Mouse (Mus musculus): ENCODE data around the gene Serpinb6b. TPM values are rescaled to one million over a fixed set of nuclear protein-coding genes. Genes with fewer than 3 reads are reported as not detected.
A peak's percentile ranks its signal among the peaks of the same experiment; 100 is the strongest.

The Serpinb6b gene
- polyA plus RNA-seq, 1 experiment: 2.2 TPM

DNA sequence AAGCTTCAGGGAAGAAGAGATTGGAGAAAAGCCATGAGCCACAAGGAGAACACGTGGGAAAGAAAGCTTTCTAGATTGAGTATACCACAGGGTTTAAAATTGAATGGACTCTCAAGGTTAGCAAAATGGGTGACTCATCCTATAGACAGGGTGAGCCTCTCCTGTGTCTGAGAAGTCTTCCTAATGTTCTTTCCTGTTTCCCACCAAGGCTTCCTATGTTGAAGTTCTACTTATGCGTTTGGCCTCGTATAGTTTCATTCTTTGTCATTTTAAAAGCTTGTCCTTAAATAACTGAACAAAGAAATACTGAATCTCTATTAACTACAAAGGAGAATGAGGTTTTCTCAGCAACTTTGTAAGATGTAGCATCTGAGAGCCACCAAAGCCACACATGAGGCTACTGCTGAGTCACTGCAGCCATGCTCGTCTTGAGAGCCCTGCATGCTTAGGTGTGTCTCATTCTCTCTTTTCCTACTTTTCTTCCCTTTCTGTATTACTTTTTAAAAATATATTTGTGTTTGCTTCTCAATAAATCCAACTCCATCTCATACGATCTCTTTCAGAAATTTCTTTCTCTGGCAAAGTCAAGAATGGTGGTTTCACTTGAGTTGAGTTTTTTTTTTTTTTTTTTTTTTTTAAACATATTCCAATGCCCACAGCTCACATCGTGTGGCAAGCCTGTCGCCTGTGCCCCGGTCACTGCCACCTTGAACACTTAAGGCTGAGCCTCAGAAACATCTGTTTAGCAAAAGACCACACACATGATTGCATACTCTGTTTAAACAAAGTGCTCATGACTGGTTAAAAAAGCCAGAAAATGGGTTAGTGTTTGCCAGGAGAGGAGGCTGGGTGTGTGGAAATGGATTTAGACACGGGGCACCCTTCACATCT lies 38.8 kb downstream of the Serpinb6b start:
- peak overlapping the region; percentile 69 for H3K27ac ChIP-seq (ENCODE audit: insufficient read depth, low read length)
- TF ChIP-seq POLR2A (IDR thresholded peaks at IDR 0.05; ENCODE audit: low read depth, low read length) (no peak), CTCF (IDR thresholded peaks at IDR 0.05; ENCODE audit: borderline replicate concordance, insufficient read depth, low read length) (no peak)
- H3K4me1 ChIP-seq (ENCODE audit: control insufficient read depth, insufficient read depth, low read length): peaks cover 4% of the 10 kb centered on the region
- H3K4me3 ChIP-seq (ENCODE audit: insufficient read depth, low read length): peak overlapping the region; percentile 9; the same call in 1 of the 2 replicates

DNA sequence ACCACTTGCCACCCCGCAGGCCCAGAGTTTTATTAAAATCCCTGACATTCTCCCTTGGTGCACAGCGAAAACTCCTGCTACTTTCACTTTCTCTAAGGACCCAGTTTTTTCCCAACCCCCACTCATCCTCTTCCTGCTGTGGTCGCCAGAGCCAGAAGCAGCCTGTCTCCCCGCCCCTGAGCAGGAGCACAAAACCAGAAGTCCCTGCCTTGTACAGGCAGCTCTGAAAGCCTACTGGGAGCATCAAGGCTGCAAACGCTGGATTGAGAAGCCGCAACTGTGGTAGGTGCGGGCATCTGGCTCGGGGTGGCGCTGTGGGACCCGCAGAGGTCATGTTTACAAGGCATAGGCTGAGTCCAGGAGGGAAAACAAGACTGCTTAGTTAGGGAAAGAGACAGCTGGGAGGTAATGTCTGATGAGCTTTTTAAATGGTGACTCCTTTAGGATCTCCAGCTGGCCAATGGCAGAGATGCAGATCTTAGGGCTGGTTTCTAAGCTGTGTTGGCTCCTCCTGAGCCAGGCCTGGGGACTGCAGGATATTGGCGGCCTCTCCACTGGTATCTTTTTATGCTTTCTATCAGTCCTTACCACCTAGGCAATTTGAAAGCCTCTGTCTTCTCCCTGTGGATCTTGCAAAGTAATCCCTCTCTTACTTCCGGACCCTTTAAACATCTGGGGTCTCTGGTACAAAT lies 39.6 kb downstream of the Serpinb6b start:
- Histone ChIP-seq H3K4me3 (ENCODE audit: insufficient read depth, low read length) (peak overlapping the region; percentile 9; the same call in 1 of the 2 replicates), H3K27ac (ENCODE audit: insufficient read depth, low read length) (peak overlapping the region; percentile 69)

DNA sequence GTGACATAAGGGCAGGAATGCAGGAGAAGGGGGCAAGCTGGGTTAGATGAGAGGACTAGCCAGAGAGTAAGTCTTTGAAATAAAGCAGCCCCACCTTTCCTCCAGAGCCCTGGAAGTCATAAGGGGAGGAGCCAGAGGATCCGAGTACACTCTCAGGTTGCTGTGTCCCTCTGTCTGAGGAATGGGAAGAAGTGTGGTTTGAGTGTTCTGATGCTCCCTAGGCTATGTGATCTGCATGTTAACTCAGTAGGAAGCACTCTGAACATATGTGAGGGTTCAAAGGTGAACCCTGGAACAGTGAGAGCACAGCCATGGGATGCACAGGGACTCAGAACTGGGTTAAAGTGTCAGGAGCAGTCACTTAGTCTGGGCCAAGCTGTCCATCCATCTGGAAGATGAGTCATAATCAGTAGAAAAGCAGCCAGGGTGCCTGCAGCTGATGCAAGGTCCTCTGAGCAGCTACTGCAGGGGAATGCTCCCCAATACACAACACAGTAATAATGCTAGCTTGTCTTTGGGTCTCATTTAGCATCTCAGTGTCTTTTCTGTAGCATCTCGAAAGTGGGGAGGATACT lies 40.6 kb downstream of the Serpinb6b start:
- Histone ChIP-seq H3K4me3 (ENCODE audit: insufficient read depth, low read length) (no peak overlapping the region), H3K27ac (ENCODE audit: insufficient read depth, low read length) (no peak overlapping the region), H3K4me1 (ENCODE audit: control insufficient read depth, insufficient read depth, low read length) (peaks cover 4% of the 10 kb centered on the region)
- no peak for TF ChIP-seq POLR2A (IDR thresholded peaks at IDR 0.05; ENCODE audit: low read depth, low read length)
- no peak for TF ChIP-seq CTCF (IDR thresholded peaks at IDR 0.05; ENCODE audit: borderline replicate concordance, insufficient read depth, low read length)

More for the DNA sequence above, 39.6 kb downstream of the Serpinb6b start:
- peaks cover 4% of the 10 kb centered on the region for H3K4me1 ChIP-seq (ENCODE audit: control insufficient read depth, insufficient read depth, low read length)
- TF ChIP-seq CTCF (IDR thresholded peaks at IDR 0.05; ENCODE audit: borderline replicate concordance, insufficient read depth, low read length): peak; percentile 54; the same call in 1 of the 2 replicates
- TF ChIP-seq POLR2A (IDR thresholded peaks at IDR 0.05; ENCODE audit: low read depth, low read length): peak; percentile 60

DNA sequence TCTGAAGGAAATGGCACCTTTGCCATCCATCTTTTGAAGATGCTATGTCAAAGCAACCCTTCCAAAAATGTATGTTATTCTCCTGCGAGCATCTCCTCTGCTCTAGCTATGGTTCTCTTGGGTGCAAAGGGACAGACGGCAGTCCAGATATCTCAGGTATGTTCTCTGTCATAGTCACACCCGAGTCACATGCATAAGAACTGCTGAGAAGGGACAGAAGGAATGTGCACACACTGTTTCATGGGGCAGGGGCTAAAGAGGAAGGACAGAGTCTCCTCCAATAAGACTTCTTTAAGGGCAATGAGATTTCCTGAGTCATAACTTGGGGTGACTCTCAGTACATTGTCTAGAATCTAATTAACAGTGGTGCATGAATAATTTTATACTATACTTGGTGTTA lies 41.5 kb downstream of the Serpinb6b start:
- TF ChIP-seq CTCF (IDR thresholded peaks at IDR 0.05; ENCODE audit: borderline replicate concordance, insufficient read depth, low read length) (no peak), POLR2A (IDR thresholded peaks at IDR 0.05; ENCODE audit: low read depth, low read length) (no peak)
- no peak overlapping the region for H3K27ac ChIP-seq (ENCODE audit: insufficient read depth, low read length)
- H3K4me1 ChIP-seq (ENCODE audit: control insufficient read depth, insufficient read depth, low read length): peaks cover 4% of the 10 kb centered on the region
- no peak overlapping the region for H3K4me3 ChIP-seq (ENCODE audit: insufficient read depth, low read length)

DNA sequence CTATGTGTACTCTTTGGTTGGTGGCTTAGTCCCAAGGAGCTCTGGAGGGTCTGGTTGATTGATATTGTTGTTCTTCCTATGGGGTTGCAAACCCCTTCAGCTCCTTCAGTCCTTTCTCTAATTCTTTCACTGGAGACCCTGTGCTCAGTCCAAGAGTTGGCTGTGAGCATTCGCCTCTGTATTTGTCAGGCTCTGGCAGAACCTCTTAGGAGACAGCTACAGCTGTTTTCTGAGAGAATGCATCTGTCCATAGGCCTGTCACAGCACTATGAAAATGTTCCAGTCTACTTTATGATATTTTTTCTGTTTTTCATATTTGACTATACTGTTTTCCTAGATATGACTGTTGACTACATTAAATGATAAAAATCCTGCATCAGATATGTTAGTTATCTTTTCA lies 47.4 kb downstream of the Serpinb6b start:
- Histone ChIP-seq H3K4me3 (ENCODE audit: insufficient read depth, low read length) (no peak overlapping the region), H3K4me1 (ENCODE audit: control insufficient read depth, insufficient read depth, low read length) (no peaks in the 10 kb centered on the region), H3K27ac (ENCODE audit: insufficient read depth, low read length) (no peak overlapping the region)
- no peak for TF ChIP-seq CTCF (IDR thresholded peaks at IDR 0.05; ENCODE audit: borderline replicate concordance, insufficient read depth, low read length)
- no peak for TF ChIP-seq POLR2A (IDR thresholded peaks at IDR 0.05; ENCODE audit: low read depth, low read length)

DNA sequence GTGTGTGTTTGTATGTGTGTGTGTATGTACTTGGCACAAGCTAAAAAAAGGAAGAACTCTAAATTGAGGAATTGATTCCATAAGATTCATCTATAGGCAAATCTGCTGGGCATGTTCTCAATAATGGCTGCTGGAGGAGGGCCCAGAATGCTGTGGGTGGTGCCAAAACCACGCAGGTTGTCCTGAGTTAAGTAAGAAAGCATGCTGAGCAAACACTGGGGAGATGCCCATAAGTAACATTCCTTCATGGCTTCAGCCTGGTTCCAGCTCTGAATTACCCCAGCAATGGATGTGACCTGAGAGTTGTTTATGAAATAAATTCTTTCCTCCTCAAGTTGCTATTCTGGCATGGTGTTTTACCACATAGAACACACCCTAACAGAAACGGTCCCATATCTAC lies 48.3 kb downstream of the Serpinb6b start:
- Histone ChIP-seq H3K4me1 (ENCODE audit: control insufficient read depth, insufficient read depth, low read length) (no peaks in the 10 kb centered on the region), H3K4me3 (ENCODE audit: insufficient read depth, low read length) (no peak overlapping the region), H3K27ac (ENCODE audit: insufficient read depth, low read length) (no peak overlapping the region)
- TF ChIP-seq CTCF (IDR thresholded peaks at IDR 0.05; ENCODE audit: borderline replicate concordance, insufficient read depth, low read length): no peak

DNA sequence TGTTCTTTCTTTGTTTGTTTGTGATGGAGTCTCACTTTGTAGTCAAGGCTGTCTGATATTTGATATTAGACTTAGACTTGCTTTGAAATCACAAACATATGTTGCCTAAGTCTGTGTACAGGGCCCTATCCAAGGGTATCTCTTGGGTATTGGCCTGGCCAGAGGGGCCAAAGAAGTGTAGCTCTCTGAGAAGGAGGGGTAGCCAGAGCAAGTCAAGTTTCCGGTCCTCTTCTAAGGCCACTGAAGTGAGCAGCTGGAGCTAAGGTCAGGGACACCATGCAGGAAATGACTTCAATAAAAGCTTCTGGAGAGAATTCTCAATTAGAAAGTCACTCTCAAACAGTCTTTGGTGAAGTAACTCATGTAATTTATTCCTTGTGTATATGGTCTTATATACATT lies 57.4 kb downstream of the Serpinb6b start:
- Histone ChIP-seq H3K4me1 (ENCODE audit: control insufficient read depth, insufficient read depth, low read length) (peaks cover 3% of the 10 kb centered on the region; the same call in 1 of the 2 replicates), H3K27ac (ENCODE audit: insufficient read depth, low read length) (no peak overlapping the region), H3K4me3 (ENCODE audit: insufficient read depth, low read length) (no peak overlapping the region)
- TF ChIP-seq POLR2A (IDR thresholded peaks at IDR 0.05; ENCODE audit: low read depth, low read length) (no peak), CTCF (IDR thresholded peaks at IDR 0.05; ENCODE audit: borderline replicate concordance, insufficient read depth, low read length) (no peak)

DNA sequence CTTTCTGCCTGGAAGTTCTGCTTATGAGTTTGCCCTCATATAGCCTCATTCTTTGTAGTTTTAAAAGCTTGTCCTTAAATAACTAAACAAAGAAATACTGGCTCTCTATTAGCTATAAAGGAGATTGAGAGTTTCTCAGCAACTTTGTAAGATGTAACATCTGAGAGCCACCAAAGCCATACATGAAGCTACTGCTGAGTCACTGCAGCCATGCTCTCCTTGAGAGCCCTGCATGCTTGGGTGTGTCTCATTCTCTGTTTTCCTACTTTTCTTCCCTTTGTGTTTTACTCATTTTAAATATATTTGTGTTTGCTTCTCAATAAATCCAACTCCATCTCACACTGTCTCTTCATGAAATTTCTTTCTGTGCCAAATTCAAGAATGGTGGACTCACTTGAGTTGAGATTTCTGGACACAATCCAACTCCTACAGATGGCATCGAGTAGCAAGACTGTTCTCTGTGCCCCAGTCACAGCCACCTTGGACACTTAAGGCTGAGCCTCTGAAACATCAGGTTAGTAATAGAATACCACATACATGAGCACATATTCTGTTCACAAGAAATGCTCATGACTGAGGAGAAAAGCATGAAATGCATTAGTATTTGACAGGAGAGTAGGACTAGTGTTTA lies 61.5 kb downstream of the Serpinb6b start:
- Histone ChIP-seq H3K27ac (ENCODE audit: insufficient read depth, low read length) (no peak overlapping the region), H3K4me3 (ENCODE audit: insufficient read depth, low read length) (no peak overlapping the region), H3K4me1 (ENCODE audit: control insufficient read depth, insufficient read depth, low read length) (peaks cover 13% of the 10 kb centered on the region)
- TF ChIP-seq CTCF (IDR thresholded peaks at IDR 0.05; ENCODE audit: borderline replicate concordance, insufficient read depth, low read length) (no peak), POLR2A (IDR thresholded peaks at IDR 0.05; ENCODE audit: low read depth, low read length) (no peak)

DNA sequence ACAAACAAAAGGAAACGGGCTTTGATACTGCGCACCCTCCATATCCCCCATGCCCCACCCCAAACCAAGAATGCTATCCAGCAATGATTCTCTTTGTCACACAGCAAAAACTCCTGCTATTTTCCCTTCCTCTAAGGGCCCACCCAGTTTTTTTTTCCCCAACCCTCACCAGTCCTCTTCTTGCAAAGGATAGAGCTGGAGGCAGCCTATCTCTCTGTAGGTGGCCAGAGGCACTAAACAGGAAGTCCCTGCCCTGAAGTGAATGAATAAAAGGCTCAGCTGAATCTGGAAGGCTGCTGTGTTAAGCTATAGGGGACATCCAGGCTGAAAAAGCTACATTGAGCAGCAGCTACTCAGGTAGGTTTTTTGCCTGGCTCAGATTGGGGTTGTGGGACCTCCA lies 62.2 kb downstream of the Serpinb6b start, which contains the start of gene Serpinb9b:
Gene Serpinb9b (plus strand): TSS at position 173 of the 400 bp plus-strand sequence.
- peaks cover 13% of the 10 kb centered on the region for H3K4me1 ChIP-seq (ENCODE audit: control insufficient read depth, insufficient read depth, low read length)
- peak within 1 kb of the TSS; percentile 53 for H3K27ac ChIP-seq (ENCODE audit: insufficient read depth, low read length)
- TF ChIP-seq POLR2A (IDR thresholded peaks at IDR 0.05; ENCODE audit: low read depth, low read length) (no peak), CTCF (IDR thresholded peaks at IDR 0.05; ENCODE audit: borderline replicate concordance, insufficient read depth, low read length) (no peak)
- no peak within 1 kb of the TSS for H3K4me3 ChIP-seq (ENCODE audit: insufficient read depth, low read length)

All from embryonic fibroblast, embryonic 13.5 days (primary cell).